Mouse (Mus musculus): ENCODE measurements at regions not wholly inside any gene's neighbourhood (a gene's known extent, or its start where the extent isn't known, plus 50 kb on each side); places are given as distances from the start of the nearest gene placed in this dataset.

- Histone ChIP-seq H3K4me3 (no peak overlapping the region), H3K27ac (no peak overlapping the region)
- intact Hi-C loops (cut with DNase I), result no loop called here
- DNase-seq (ENCODE audit: extremely low spot score in 1 of 2, low spot score in 2 of 2), result no peak
- no peak for TF ChIP-seq CTCF (IDR thresholded peaks at IDR 0.05)
Observed at GRCm38 (mm10) chr12:35269465-35269864, 222.5 kb downstream of the Snx13 start.

DNA sequence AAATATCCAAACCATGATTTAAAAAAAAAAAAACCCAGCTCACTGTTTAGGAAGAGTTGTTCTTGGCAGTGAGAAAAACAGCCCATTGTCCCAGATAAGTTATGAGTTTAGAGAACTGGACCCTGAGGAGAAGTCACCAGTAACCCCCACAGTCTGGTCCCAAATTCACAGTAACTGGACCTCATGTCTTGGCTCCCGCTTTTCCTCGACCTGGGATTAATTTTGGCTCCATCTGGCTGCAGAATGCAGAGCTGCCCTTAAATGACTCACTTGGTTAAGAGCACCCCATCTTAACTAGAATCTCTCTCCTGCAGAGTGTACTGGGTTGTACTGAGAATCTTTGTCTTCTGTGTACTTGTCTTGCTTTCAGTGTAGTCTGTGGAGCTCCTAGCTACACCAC, 221.0 kb downstream of the Snx13 start:
- Histone ChIP-seq H3K27ac (no peak overlapping the region), H3K4me3 (no peak overlapping the region)
- TF ChIP-seq CTCF (IDR thresholded peaks at IDR 0.05), result no peak
- intact Hi-C loops (cut with DNase I), result no loop called here
- no peak for DNase-seq (ENCODE audit: extremely low spot score in 1 of 2, low spot score in 2 of 2)

- intact Hi-C loops (cut with DNase I), result no loop called here
- TF ChIP-seq CTCF (IDR thresholded peaks at IDR 0.05), result no peak
- no peak for DNase-seq (ENCODE audit: extremely low spot score in 1 of 2, low spot score in 2 of 2)
- Histone ChIP-seq H3K27ac (no peak overlapping the region), H3K4me3 (no peak overlapping the region)
Observed at GRCm38 (mm10) chr12:35267023-35267654, 220.2 kb downstream of the Snx13 start.

DNA sequence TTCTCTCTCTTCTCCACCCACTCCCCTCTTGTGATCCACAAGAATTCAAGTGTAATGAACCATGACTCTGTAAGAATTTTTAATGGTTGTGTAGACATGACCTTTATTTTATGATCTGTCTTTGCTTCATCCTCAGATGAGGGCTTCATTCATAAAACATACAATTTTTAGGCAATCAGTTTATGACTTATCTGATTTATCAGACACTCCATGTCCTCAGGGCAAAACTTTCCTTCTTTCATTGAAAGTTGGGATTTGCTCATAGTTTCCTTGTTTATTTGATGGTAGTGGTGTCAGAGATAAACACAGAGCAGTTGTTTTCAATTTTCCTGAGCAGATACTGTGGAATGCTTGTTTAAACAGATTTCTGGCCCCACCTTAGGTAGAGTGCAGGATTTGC, 212.8 kb downstream of the Snx13 start:
- H3K27ac ChIP-seq, result no peak overlapping the region
- TF ChIP-seq CTCF (IDR thresholded peaks at IDR 0.05), result no peak
- intact Hi-C loops (cut with DNase I), result no loop called here
- H3K4me3 ChIP-seq, result no peak overlapping the region
- DNase-seq (ENCODE audit: extremely low spot score in 1 of 2, low spot score in 2 of 2), result no peak

GRCm38 (mm10) chr12:35255723-35256401, 208.9 kb downstream of the Snx13 start:
- Histone ChIP-seq H3K27ac (no peak overlapping the region), H3K4me3 (no peak overlapping the region)
- intact Hi-C loops (cut with DNase I), result no loop called here
- TF ChIP-seq CTCF (IDR thresholded peaks at IDR 0.05), result no peak
- DNase-seq (ENCODE audit: extremely low spot score in 1 of 2, low spot score in 2 of 2), result no peak

GRCm38 (mm10) chr12:35248476-35248875, 201.5 kb downstream of the Snx13 start:
- DNase-seq (ENCODE audit: extremely low spot score in 1 of 2, low spot score in 2 of 2), result no peak
- intact Hi-C loops (cut with DNase I), result no loop called here
- no peak for TF ChIP-seq CTCF (IDR thresholded peaks at IDR 0.05)
- H3K4me3 ChIP-seq, result no peak overlapping the region
- no peak overlapping the region for H3K27ac ChIP-seq

DNA sequence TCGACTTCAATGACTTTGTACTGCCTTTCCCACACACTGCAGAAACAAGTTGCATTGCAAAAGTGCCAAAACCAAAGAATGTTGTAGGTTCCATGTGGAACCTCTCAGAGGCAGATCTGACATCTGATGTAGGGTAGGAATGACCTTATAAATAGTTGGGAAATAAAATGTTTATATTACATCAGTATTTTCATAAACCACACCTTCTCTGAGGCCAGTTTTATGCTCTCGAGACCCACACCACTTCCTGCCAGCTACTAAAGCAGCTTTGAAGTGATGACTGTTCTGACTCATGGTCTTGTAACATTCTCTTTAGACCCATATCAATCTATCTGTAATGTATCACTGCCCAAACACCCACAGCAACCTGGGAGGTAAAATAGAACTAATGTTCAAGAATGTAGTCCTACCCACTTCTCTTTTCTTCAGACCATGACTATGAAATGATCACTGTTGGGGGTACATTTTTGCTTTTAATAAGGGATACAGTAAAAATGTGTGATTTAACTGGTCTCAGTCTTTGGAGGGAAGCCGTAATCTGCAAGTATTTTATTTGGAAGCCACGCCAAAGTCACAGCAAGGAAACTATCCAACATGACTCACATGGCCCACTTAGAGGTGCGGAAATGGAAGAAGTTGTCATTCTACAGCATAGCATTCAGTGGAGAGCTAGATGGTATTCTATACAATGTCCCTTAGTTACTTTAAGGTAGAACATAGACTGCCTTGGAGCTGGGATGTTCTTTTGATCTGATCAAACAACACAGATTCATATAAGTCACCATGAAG, 199.4 kb downstream of the Snx13 start:
- no peak for TF ChIP-seq CTCF (IDR thresholded peaks at IDR 0.05)
- DNase-seq (ENCODE audit: extremely low spot score in 1 of 2, low spot score in 2 of 2), result no peak
- intact Hi-C loops (cut with DNase I), result no loop called here
- Histone ChIP-seq H3K4me3 (no peak overlapping the region), H3K27ac (no peak overlapping the region)

GRCm38 (mm10) chr12:35232322-35232673, 185.3 kb downstream of the Snx13 start:
- H3K27ac ChIP-seq, result no peak overlapping the region
- no peak for DNase-seq (ENCODE audit: extremely low spot score in 1 of 2, low spot score in 2 of 2)
- no peak for TF ChIP-seq CTCF (IDR thresholded peaks at IDR 0.05)
- intact Hi-C loops (cut with DNase I), result no loop called here
- H3K4me3 ChIP-seq, result no peak overlapping the region

DNA sequence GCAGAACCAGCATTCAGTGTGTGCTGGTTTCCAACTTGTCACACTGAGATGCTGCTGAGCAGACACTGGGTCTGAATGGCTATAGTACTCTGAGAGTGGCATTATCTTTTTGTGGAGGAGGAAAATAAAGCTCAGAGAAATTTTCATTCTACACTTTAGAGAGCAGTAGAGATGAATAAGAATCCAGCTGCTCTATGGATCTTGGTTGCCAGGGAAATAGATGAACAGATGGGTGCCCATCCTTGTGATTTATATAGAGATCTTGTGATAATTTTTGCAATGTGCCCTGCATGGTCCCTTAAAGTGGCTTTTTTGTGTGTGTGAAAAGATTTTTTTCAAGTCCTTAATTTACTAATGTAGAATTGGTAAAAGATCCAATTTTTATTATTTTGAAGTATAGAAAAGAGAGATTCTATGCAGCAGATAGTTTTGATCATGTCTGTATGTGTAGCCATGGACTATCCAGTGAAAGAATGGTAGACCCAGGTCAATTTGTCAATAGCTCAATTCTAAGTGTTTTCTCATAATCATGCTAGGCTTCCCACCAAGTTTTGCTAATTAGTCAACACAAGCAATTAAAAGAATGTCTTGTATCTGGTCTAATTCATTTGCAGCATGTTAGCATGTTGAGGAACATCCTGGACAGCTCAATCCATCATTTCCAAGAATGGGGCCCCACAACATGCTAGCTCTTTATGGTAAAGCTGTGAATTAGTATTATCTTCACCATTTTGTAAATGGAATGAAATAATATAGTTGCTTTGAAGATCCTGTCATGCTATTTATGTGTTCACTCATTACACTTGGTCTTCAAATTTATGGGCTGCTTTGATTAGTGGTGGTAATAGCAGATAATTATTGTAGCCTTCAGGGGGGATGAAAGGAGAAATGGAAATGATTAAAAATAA, 184.7 kb downstream of the Snx13 start:
- intact Hi-C loops (cut with DNase I), result no loop called here
- TF ChIP-seq CTCF (IDR thresholded peaks at IDR 0.05), result no peak
- no peak for DNase-seq (ENCODE audit: extremely low spot score in 1 of 2, low spot score in 2 of 2)

GRCm38 (mm10) chr12:35220429-35220828, 173.4 kb downstream of the Snx13 start:
- peak; percentile 25; the same call in 1 of the 2 replicates for TF ChIP-seq CTCF (IDR thresholded peaks at IDR 0.05)
- intact Hi-C loops (cut with DNase I), result loop anchor here (10.0 kb wide), 1 partner anchor 614 kb away; no protein-coding TSS in a partner anchor
- Histone ChIP-seq H3K4me3 (no peak overlapping the region), H3K27ac (no peak overlapping the region)
- no peak for DNase-seq (ENCODE audit: extremely low spot score in 1 of 2, low spot score in 2 of 2)

More for the DNA sequence above, 184.7 kb downstream of the Snx13 start:
- Histone ChIP-seq H3K27ac (no peak overlapping the region), H3K4me3 (no peak overlapping the region)

- H3K27ac ChIP-seq, result no peak overlapping the region
- no peak for TF ChIP-seq CTCF (IDR thresholded peaks at IDR 0.05)
- no peak for DNase-seq (ENCODE audit: extremely low spot score in 1 of 2, low spot score in 2 of 2)
- H3K4me3 ChIP-seq, result no peak overlapping the region
- intact Hi-C loops (cut with DNase I), result loop anchor here (10.0 kb wide), 1 partner anchor 615 kb away; no protein-coding TSS in a partner anchor
Observed at GRCm38 (mm10) chr12:35220002-35220401, 173.0 kb downstream of the Snx13 start.
